Comparison of ENCODE assay signal across 8 mouse cellular contexts in the genomic region with DNA sequence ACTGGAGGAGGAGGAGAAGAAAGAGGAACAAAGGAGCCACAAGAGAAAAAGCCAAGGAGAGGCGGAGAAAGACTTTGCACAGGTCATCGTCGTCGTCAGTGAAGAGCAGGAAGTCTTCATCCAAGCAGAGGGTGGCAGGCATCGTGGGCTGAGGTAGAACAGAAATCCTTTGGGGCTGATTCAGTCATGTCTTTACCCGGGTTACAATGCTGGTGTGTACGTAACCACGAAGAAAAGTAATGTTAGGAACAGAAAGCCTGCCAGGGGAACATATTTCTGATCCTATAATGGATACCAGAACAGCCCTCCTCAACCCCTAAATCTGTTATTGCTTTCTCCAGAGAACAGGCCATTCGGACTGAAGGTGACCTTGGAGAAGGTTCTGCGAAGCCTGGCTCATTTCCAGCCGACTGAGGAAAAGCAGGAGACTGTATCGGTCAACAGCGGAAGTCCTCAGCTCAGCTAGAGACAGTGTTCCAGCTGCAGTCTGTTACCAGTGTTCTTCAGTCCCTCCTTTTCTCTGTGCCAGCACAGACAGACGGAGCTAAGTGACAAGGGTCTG. TPM values are rescaled to one million over a fixed set of nuclear protein-coding genes. Genes with fewer than 3 reads are reported as not detected.
DNase-seq lines count a peak whose midpoint lies in the region; ATAC-seq and TF ChIP-seq lines count a peak whose summit lies in the region.

No protein-coding gene starts in this region.

- WGBS in liver, embryonic 11.5 days: 55% methylated on average over 14 of the region's 14 CpGs

- TF ChIP-seq EP300 in MEL (IDR thresholded peaks at IDR 0.05; ENCODE audit: low read depth in 1 of 2, low read length in 2 of 2): peak in 1 of 2 experiments; percentile 54; a peak in 2 of 4 replicates

- H3K36me3 ChIP-seq in MEL (ENCODE audit: control insufficient read depth in 1 of 2, insufficient read depth in 2 of 2, low read length in 2 of 2): no peaks in the 10 kb centered on the region
- H3K36me3 ChIP-seq in liver, embryonic 11.5 days (ENCODE audit: control insufficient read depth, insufficient read depth, low read length): no peaks in the 10 kb centered on the region

- ATAC-seq in liver, embryonic 11.5 days (replicated peaks; ENCODE audit: low FRiP score): no peak

- intact Hi-C loops in heart, postnatal 36 days (cut with DNase I): no loop called here

- H3K27ac ChIP-seq in MEL (ENCODE audit: control insufficient read depth, low read depth, low read length): no peak overlapping the region
- peak overlapping the region; percentile 49; the same call in 1 of the 2 replicates for H3K27ac ChIP-seq in liver, embryonic 11.5 days (ENCODE audit: low read depth, low read length)

- H3K9me3 ChIP-seq in MEL (replicated peaks; ENCODE audit: insufficient read depth, low read length): no peaks in the 10 kb centered on the region
- H3K9me3 ChIP-seq in liver, embryonic 11.5 days (ENCODE audit: control insufficient read depth, low read length): no peaks in the 10 kb centered on the region

- no peak for TF ChIP-seq RAD21 in MEL (IDR thresholded peaks at IDR 0.05; ENCODE audit: low read depth, low read length)

- 0 out of 4 replicates have a peak overlapping the region, but pooled peaks of 1 of the 2 experiments have one; percentile 17 for H3K4me3 ChIP-seq in MEL (ENCODE audit: control insufficient read depth in 1 of 2, insufficient read depth in 1 of 2, low read depth in 2 of 2, low read length in 2 of 2)
- no peak overlapping the region for H3K4me3 ChIP-seq in liver, embryonic 11.5 days (ENCODE audit: low read depth, low read length)

- H3K79me2 ChIP-seq in MEL (ENCODE audit: control insufficient read depth, insufficient read depth, low read length, poor library complexity): no peaks in the 10 kb centered on the region

- H3K27me3 ChIP-seq in MEL (ENCODE audit: control insufficient read depth in 1 of 2, insufficient read depth in 2 of 2, low read length in 2 of 2): no peaks in the 10 kb centered on the region; a peak in 1 of 4 replicates
- no peaks in the 10 kb centered on the region for H3K27me3 ChIP-seq in liver, embryonic 11.5 days (replicated peaks; ENCODE audit: control insufficient read depth, insufficient read depth, low read length)

- peaks cover 0 to 12% of the 10 kb centered on the region in 2 experiments; a peak in 1 of 4 replicates for H3K4me1 ChIP-seq in MEL (ENCODE audit: control insufficient read depth in 1 of 2, insufficient read depth in 2 of 2, low read length in 2 of 2)
- no peaks in the 10 kb centered on the region for H3K4me1 ChIP-seq in liver, embryonic 11.5 days (replicated peaks; ENCODE audit: control insufficient read depth, insufficient read depth, low read length)

- TF ChIP-seq POLR2A in MEL (IDR thresholded peaks at IDR 0.05; ENCODE audit: control insufficient read depth in 1 of 2, insufficient read depth in 1 of 2, low read depth in 1 of 2, low read length in 2 of 2, poor library complexity in 1 of 2): no peak; a peak in 1 of 4 replicates

- H3K4me2 ChIP-seq in liver, embryonic 11.5 days: no peak overlapping the region

- peak; percentile 83 for DNase-seq in MEL (ENCODE audit: low read depth, low spot score)
- peak; percentile 74 for DNase-seq in adrenal gland, postnatal 14 days
- DNase-seq in heart, postnatal 36 days: peak; percentile 39 to 44
- no peak for DNase-seq in liver, embryonic 11.5 days (ENCODE audit: low spot score)
- no peak for DNase-seq in spleen, postnatal 36 days (ENCODE audit: low spot score in 2 of 2)
- no peak for DNase-seq in thymus, adult 18-20 months
- no peak for DNase-seq in spleen, postnatal 14 days (ENCODE audit: low spot score in 2 of 2)
- no peak for DNase-seq in gastrocnemius, adult 18-20 months (ENCODE audit: low spot score)

- no peak overlapping the region for H3K9ac ChIP-seq in MEL (ENCODE audit: control insufficient read depth, low read depth, low read length, poor library complexity, severe bottlenecking)
- no peak overlapping the region for H3K9ac ChIP-seq in liver, embryonic 11.5 days (ENCODE audit: low read depth, low read length)

- no peak for TF ChIP-seq CTCF in MEL (IDR thresholded peaks at IDR 0.05 in 2 of 3, conservative IDR thresholded peaks at IDR 0.05 in 1 of 3; ENCODE audit: control insufficient read depth in 1 of 3, insufficient read depth in 1 of 3, low read depth in 2 of 3, low read length in 3 of 3, poor library complexity in 1 of 3, severe bottlenecking in 1 of 3)

TF ChIP-seq in MEL, 35 proteins besides CTCF, POLR2A, EP300 and RAD21:
- TF ChIP-seq MAZ (IDR thresholded peaks at IDR 0.05; ENCODE audit: low read depth, low read length) (no peak), MAX (IDR thresholded peaks at IDR 0.05; ENCODE audit: low read length) (peak; percentile 49; the same call in 1 of the 2 replicates)

RNA-seq across cellular contexts. Expression of gene Trub1, which starts 57.1 kb away (rescaled TPM):
- total RNA-seq in MEL (2012; rRNA removed): 31.9 and 41.6 TPM in 2 replicates
- polyA plus RNA-seq in MEL (2012; ENCODE audit: insufficient read depth in 1 of 2, insufficient read length in 2 of 2, low read depth in 1 of 2, low replicate concordance in 2 of 2, missing spikeins in 1 of 2): 10 to 100 TPM in 1 of 2 experiments, not detected in 1; 38.2 TPM
- total RNA-seq in adrenal gland, postnatal 14 days (2021): 15.8 and 24.4 TPM in 2 replicates
- 1 to 10 TPM; 4.6 to 7.9 TPM for total RNA-seq in heart, postnatal 36 days (2021)
- 27.5 and 28.9 TPM in 2 replicates for polyA plus RNA-seq in liver, embryonic 11.5 days (2014; fragmentation: Nextera tagmentation; extraction: Ambion mirVana)
- total RNA-seq in gastrocnemius, adult 18-20 months (2021): 1 to 10 TPM; 4.1 to 5.1 TPM

Comparison
In these comparisons a context has a peak if more than half of its experiments do, and no peak if none do; other contexts are left out.
1. DNase-seq: peak in MEL (single experiment), adrenal gland, postnatal 14 days (single experiment) and heart, postnatal 36 days (2 of 2); none in liver, embryonic 11.5 days (single experiment), spleen, postnatal 36 days (0 of 2), thymus, adult 18-20 months (0 of 2), spleen, postnatal 14 days (0 of 2) and gastrocnemius, adult 18-20 months (single experiment).